Mouse (Mus musculus) lung, postnatal 25 days (tissue): ENCODE measurements around the gene Tnfsf12.
A peak's percentile ranks its signal among the peaks of the same experiment; 100 is the strongest.

ENCODE experiments used
- DNase-seq: peaks from one replicate; pipeline ENCODE4 v3.0.0; 2022; ENCODE audit warnings: low spot score

Gene Tnfsf12

GRCm38 (mm10) chr11:69681314-69682208 is 14.1 kb downstream of the Tnfsf12 start, which contains the start of gene Senp3:
Gene Senp3, minus strand, starts transcription at chr11:69682084.
- DNase-seq: peak; percentile 97

- no peak for DNase-seq
Observed at GRCm38 (mm10) chr11:69680136-69680855, 15.4 kb downstream of the Tnfsf12 start.

GRCm38 (mm10) chr11:69679144-69679543 is 16.5 kb downstream of the Tnfsf12 start:
- DNase-seq: no peak

GRCm38 (mm10) chr11:69672211-69672706 is 23.4 kb downstream of the Tnfsf12 start, which contains the start of gene Eif4a1:
Gene Eif4a1, minus strand, starts transcription at chr11:69672423.
- DNase-seq: peak; percentile 100

- no peak for DNase-seq
Observed at GRCm38 (mm10) chr11:69671726-69672124, 23.9 kb downstream of the Tnfsf12 start.

GRCm38 (mm10) chr11:69670786-69671725 is 24.6 kb downstream of the Tnfsf12 start:
- DNase-seq: peak; percentile 95

- no peak for DNase-seq
Observed at GRCm38 (mm10) chr11:69666665-69667005, 29.0 kb downstream of the Tnfsf12 start.

GRCm38 (mm10) chr11:69665961-69666664 is 29.5 kb downstream of the Tnfsf12 start, which contains the start of gene Cd68:
Gene Cd68, minus strand, starts transcription at chr11:69666153.
- DNase-seq: peak; percentile 76

GRCm38 (mm10) chr11:69665457-69665960 is 30.1 kb downstream of the Tnfsf12 start:
- DNase-seq: no peak

GRCm38 (mm10) chr11:69664841-69665240 is 30.8 kb downstream of the Tnfsf12 start:
- no peak for DNase-seq

GRCm38 (mm10) chr11:69663795-69664194 is 31.9 kb downstream of the Tnfsf12 start:
- no peak for DNase-seq

- DNase-seq: no peak
Observed at GRCm38 (mm10) chr11:69662967-69663671, 32.5 kb downstream of the Tnfsf12 start.

GRCm38 (mm10) chr11:69662213-69662966 is 33.3 kb downstream of the Tnfsf12 start, which contains the start of gene Mpdu1:
Gene Mpdu1, minus strand, starts transcription at chr11:69662642.
- DNase-seq: peak; percentile 96

- DNase-seq: no peak
Observed at GRCm38 (mm10) chr11:69661221-69661881, 34.3 kb downstream of the Tnfsf12 start.

- DNase-seq: no peak
Observed at GRCm38 (mm10) chr11:69657462-69657881, 38.2 kb downstream of the Tnfsf12 start.

- DNase-seq: peak; percentile 59
Observed at GRCm38 (mm10) chr11:69656617-69657461, 38.8 kb downstream of the Tnfsf12 start.

GRCm38 (mm10) chr11:69656065-69656455 is 39.6 kb downstream of the Tnfsf12 start:
- DNase-seq: no peak
